Mouse (Mus musculus) testis, adult 2 months (tissue): ENCODE results near the gene Mical2.

Experiments
- CTCF ChIP-seq: fragments of 200-500 bp; IDR thresholded peaks from 2 replicates; pipeline ENCODE4 v1.5.1; 2012; ENCODE audit warnings: low read depth, mild to moderate bottlenecking, inconsistent platforms, low read length, moderate library complexity; ENCODE audit not compliant: control insufficient read depth, insufficient read depth, insufficient replicate concordance
- POLR2A ChIP-seq: fragments of 200-500 bp; IDR thresholded peaks from 2 replicates; pipeline ENCODE4 v1.6.1; 2012; ENCODE audit warnings: low read depth, mild to moderate bottlenecking, inconsistent platforms, low read length, moderate library complexity; ENCODE audit not compliant: control insufficient read depth

GRCm38 (mm10) chr7:112212921-112213721, 12.5 kb upstream of the Mical2 start:
- TF ChIP-seq CTCF (peak; percentile 25; the same call in 1 of the 2 replicates), POLR2A (no peak)
